Mouse (Mus musculus): ENCODE results near the gene Hoxa10. TPM values are rescaled to one million over a fixed set of nuclear protein-coding genes. Genes with fewer than 3 reads are reported as not detected.

Hoxa10 gene
- polyA plus RNA-seq, 1 experiment from 2014 or later = 0.40 TPM

DNA sequence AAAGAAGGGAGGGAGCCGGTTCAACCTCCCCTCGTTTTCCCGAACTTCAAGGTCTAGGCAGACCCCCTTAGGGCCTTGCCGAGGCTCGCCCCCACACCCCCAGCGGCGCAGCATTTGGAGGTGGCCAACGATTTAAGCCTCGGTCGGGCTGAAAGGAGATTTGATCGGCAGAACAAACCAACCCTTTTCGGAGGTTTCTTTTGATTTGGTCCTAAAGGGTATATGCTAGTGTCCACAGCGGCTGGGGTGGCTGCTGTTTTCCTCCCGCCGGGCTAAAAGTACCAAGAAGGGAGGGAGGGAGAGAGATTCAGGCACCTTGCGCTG is 8.7 kb upstream of the Hoxa10 start:
- no peak overlapping the region for H3K27ac ChIP-seq (replicated peaks)

DNA sequence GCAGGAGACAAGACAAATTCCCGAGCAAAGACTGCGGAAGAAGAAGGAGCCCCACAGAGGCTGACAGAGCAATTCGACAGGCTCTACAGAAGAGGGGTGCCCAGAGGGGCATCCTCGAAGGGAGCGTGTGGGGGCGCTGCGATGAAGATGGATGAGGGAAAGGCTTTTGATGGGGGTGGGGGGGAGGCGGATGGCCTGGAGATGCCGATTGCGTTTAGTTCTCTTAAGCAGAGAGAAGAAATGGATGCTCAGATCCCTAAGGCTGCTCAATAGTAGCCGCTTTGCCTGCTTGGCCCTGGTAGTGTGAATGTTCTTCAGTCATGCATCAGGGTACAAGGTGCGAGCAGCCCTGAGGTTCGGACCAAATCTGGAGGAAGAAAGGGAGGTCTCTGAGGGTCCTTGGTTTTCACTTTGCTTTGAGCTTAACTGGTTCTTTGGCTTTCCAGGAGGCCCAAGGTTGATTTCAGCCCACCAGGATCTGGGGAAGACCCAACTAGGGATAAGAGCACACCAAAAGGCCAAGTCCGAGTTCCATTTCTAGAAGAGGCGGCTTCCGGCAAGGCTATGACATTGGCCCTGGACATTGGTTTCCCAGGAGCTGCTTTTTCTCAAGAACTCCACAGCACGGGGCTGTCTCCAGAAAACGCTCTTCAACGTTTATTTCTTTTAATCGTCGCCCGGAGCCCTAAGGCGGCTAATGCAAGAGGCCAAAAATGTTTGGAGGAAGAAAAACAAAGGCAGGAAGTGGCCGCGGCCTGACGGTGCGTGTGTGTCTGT is 8.2 kb upstream of the Hoxa10 start:
- H3K9ac ChIP-seq = no peak overlapping the region
- ATAC-seq (ENCODE audit: low FRiP score, low read depth) = no peak
- WGBS = under 1% methylated on average over 27 of the region's 27 CpGs

More for the DNA sequence above, 8.7 kb upstream of the Hoxa10 start:
- under 1% methylated on average over 16 of the region's 16 CpGs for whole genome bisulfite sequencing
- no peak overlapping the region for H3K4me2 ChIP-seq
- no peaks in the 10 kb centered on the region for H3K4me1 ChIP-seq (replicated peaks)
- no peaks in the 10 kb centered on the region for H3K36me3 ChIP-seq
- no peak for ATAC-seq (ENCODE audit: low FRiP score, low read depth)
- no peak overlapping the region for H3K9ac ChIP-seq
- H3K4me3 ChIP-seq = no peak overlapping the region
- H3K9me3 ChIP-seq = no peaks in the 10 kb centered on the region
- H3K27me3 ChIP-seq = peaks cover 89% of the 10 kb centered on the region

DNA sequence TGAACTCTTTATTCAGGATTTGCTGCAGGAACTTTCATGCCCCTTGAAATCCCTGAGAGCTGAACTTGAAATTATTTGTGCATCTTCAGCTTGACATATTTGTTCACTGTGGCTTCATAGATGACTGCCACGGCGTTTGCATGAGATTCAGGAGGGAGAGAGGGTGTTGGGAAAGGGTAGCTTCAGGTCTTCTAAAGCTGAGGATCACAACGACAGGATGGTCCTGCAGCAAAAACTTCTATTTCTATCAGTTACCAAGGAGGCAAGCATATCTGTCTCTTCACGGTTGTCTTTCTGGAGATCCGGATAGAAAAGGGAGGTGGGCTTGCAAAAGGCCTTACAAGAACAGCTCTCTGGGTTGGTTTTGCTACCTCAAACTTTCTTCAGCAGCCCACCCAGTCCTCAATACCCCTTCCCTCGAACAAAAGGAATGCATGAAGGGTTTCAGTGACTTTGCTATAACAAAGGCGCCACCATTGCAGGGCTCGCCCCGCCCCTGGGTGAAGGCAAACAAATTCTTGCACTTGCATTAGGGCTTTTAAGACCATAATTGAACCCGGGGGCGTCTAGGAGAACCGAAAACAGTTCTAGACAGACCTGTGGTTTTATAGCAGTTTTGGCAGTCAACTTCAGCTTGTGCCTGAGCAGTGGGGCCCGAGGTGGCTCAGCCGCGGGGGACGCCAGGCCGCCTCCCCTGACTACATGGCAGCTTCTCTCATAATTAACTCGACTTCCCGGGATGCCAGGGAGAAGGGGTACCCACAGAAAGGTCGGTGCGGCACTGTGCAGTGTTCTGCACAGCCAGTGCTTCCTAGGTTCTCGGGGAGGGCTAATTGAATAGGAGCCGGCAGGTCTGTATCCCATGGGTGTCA is 7.3 kb upstream of the Hoxa10 start:
- no peak overlapping the region for H3K4me2 ChIP-seq
- no peaks in the 10 kb centered on the region for H3K36me3 ChIP-seq
- no peaks in the 10 kb centered on the region for H3K9me3 ChIP-seq
- no peak for ATAC-seq (ENCODE audit: low FRiP score, low read depth)
- peaks cover 92% of the 10 kb centered on the region for H3K27me3 ChIP-seq
- H3K4me3 ChIP-seq = no peak overlapping the region
- H3K27ac ChIP-seq (replicated peaks) = no peak overlapping the region
- no peaks in the 10 kb centered on the region for H3K4me1 ChIP-seq (replicated peaks)
- no peak overlapping the region for H3K9ac ChIP-seq
- 2% methylated on average over 23 of the region's 23 CpGs for WGBS

More for the DNA sequence above, 8.2 kb upstream of the Hoxa10 start:
- Histone ChIP-seq H3K27me3 (peaks cover 91% of the 10 kb centered on the region), H3K4me3 (no peak overlapping the region), H3K4me1 (replicated peaks) (no peaks in the 10 kb centered on the region), H3K36me3 (no peaks in the 10 kb centered on the region), H3K4me2 (no peak overlapping the region), H3K9me3 (no peaks in the 10 kb centered on the region), H3K27ac (replicated peaks) (no peak overlapping the region)

DNA sequence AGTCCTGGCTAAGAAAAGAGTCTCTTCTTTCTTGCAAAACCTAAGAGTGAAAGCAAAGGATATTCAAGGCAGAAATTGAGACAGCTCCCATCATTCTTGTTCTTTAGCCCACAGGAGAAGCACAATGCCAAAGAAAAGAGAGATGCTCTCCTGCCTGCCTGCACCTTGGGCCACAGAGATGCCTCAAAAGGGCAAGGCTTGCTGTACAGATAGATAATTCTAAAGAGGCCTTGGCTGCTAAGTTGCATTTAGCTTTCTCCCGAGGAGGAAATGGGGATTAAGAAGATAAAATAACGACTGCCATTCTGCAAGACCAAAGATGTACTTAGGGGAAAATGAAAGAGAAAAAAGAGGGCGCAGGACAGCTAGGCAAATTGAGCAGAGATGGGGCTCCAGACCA is 6.3 kb upstream of the Hoxa10 start:
- no peak overlapping the region for H3K27ac ChIP-seq (replicated peaks)
- H3K4me1 ChIP-seq (replicated peaks) = no peaks in the 10 kb centered on the region
- no peaks in the 10 kb centered on the region for H3K36me3 ChIP-seq
- ATAC-seq (ENCODE audit: low FRiP score, low read depth) = no peak
- H3K4me2 ChIP-seq = no peak overlapping the region
- H3K9me3 ChIP-seq = no peaks in the 10 kb centered on the region
- H3K27me3 ChIP-seq = peaks cover 93% of the 10 kb centered on the region
- 12% methylated on average over 3 of the region's 3 CpGs for WGBS
- no peak overlapping the region for H3K4me3 ChIP-seq
- H3K9ac ChIP-seq = no peak overlapping the region

DNA sequence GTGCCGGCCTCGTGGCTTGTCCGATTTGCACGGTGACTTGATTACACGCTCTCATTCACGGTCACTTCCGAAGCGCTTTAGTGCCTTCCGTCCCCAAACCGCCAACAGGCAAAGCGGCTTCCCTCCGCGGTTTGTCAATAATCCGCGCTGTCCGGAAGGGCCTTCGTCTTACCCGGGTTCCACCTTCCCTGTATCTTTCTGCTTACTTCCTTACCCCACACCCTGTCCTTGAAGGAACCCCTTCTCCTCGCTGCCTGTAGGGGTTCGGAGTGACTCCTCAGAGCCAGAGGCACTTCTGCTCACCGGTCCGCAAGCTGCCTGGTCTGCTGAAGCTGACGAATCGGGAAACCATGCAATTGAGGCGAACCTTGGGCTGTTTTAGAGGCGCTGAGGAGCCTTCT is 5.7 kb upstream of the Hoxa10 start:
- no peak overlapping the region for H3K9ac ChIP-seq
- under 1% methylated on average over 26 of the region's 26 CpGs for WGBS
- H3K4me1 ChIP-seq (replicated peaks) = no peaks in the 10 kb centered on the region
- H3K27ac ChIP-seq (replicated peaks) = no peak overlapping the region
- no peaks in the 10 kb centered on the region for H3K36me3 ChIP-seq
- H3K27me3 ChIP-seq = peaks cover 93% of the 10 kb centered on the region
- H3K4me2 ChIP-seq = no peak overlapping the region
- no peaks in the 10 kb centered on the region for H3K9me3 ChIP-seq
- H3K4me3 ChIP-seq = no peak overlapping the region
- ATAC-seq (ENCODE audit: low FRiP score, low read depth) = no peak

DNA sequence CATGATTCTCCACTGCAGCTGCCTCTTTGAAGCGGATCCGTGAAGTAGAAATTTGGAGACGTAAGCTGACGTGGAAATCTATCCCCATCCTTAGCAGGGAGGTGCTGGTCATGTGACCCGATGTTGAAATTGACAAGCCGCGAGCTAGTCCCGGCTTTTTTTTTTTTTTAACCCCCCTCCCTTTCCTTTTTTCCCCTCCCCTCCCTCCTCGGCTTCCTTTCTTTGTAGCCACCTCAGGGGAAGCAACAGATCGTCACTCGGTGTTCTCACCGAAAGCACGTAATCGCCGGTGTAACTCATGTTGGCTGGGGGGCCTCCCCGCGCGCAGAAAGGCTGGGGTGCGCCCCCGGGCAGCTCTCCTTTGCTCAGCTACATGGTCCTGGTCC is 5.1 kb upstream of the Hoxa10 start, which contains the start of gene Hoxa11:
Gene Hoxa11 (minus strand): TSS at position 54 of the 386 bp plus-strand sequence.
- no peak for ATAC-seq (ENCODE audit: low FRiP score, low read depth)
- under 1% methylated on average over 20 of the region's 20 CpGs for WGBS
- no peak within 1 kb of the TSS for H3K9ac ChIP-seq

DNA sequence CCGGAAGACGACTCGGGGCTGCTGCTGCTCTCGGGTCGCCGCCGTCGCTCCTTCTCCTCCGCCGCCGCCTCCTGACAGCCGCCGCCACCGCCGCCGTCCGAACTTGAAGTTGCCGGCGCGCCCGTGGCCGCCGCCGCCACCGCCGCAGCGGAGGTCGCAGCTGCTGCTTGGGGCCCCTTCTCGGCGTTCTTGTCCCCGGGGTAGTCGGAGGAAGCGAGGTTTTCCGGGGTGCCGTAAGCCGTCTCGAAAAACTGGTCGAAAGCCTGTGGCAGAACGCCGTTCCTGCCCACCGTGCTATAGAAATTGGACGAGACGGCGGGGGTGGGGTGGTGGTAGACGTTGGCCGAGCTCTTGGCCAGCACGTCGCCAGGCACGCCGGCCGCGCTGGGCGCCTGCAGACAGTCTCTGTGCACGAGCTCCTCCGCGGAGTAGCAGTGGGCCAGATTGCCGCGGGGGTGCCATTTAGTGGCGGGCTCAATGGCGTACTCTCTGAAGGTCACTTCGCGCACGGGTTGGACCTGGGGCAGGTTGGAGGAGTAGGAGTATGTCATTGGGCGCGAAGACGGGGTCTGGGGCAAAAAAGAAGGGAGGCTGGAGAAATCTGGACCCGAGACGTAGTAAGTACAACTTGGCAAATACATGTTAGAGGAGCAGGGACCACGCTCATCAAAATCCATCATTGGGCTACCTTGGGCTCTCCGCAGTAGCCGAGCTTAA is 4.5 kb upstream of the Hoxa10 start:
- under 1% methylated on average over 69 of the region's 71 CpGs for WGBS
- Histone ChIP-seq H3K4me2 (no peak overlapping the region), H3K9me3 (no peaks in the 10 kb centered on the region), H3K4me3 (no peak overlapping the region), H3K27me3 (peaks cover 94% of the 10 kb centered on the region), H3K9ac (no peak overlapping the region), H3K36me3 (no peaks in the 10 kb centered on the region), H3K27ac (replicated peaks) (no peak overlapping the region), H3K4me1 (replicated peaks) (no peaks in the 10 kb centered on the region)
- ATAC-seq (ENCODE audit: low FRiP score, low read depth) = no peak

More for the DNA sequence above, 5.1 kb upstream of the Hoxa10 start, which contains the start of gene Hoxa11:
- Histone ChIP-seq H3K27me3 (peaks cover 93% of the 10 kb centered on the region), H3K27ac (replicated peaks) (no peak within 1 kb of the TSS), H3K4me3 (no peak within 1 kb of the TSS), H3K4me1 (replicated peaks) (no peaks in the 10 kb centered on the region), H3K9me3 (no peaks in the 10 kb centered on the region), H3K36me3 (no peaks in the 10 kb centered on the region), H3K4me2 (no peak within 1 kb of the TSS)

DNA sequence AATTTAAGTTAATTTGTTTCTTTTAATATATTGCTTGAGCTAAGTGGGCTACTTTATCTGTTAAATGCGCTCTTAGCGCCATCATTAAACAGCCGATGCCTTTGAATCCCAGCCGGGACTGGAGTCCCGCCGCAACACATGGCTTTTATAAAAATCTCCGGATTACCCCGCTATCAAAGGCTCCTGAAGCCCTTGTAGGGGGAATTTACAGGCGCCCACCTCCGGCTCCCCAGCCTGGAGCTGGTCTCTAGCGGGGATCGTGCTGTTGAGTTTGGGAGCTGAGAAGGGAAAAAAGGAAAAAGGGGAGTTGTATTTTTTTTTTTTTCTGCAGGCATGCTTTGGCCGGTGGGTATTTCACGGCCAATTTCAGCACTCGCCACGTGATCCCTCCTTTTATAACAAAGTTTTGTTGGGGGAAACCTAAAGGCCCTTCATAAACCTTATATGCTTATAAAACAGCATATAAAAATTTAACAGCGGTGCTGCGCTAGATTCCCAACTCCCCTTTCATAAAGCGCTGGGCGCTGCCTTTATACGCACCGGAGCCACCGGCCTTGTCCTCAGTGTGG is 3.9 kb upstream of the Hoxa10 start:
- Histone ChIP-seq H3K4me3 (no peak overlapping the region), H3K4me2 (no peak overlapping the region), H3K27ac (replicated peaks) (no peak overlapping the region), H3K27me3 (peaks cover 95% of the 10 kb centered on the region), H3K9me3 (no peaks in the 10 kb centered on the region), H3K36me3 (no peaks in the 10 kb centered on the region), H3K9ac (no peak overlapping the region), H3K4me1 (replicated peaks) (no peaks in the 10 kb centered on the region)
- 3% methylated on average over 23 of the region's 23 CpGs for WGBS
- no peak for ATAC-seq (ENCODE audit: low FRiP score, low read depth)

DNA sequence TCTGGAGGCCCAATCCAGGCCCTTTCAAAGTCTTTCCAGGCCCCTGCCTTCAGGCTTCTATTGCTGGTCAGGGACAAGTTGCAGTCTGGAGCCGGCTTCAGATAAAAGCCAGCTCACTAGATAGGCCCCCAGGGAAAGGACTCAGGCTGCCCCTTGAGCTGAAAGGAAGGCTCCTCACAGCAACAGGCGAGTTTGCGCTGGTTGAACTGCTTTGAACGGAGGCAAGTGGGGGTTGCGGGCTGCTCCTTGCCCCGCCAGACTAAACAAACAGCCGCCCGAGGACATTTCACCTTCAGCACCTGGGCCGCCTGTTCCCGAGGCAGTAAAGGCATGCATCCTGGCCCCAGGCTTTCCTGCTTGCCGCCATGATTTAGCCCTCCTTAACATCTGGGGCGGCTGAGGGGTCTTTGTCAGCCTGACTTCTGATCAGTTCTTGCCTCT is 3.0 kb upstream of the Hoxa10 start:
- Histone ChIP-seq H3K27ac (replicated peaks) (no peak overlapping the region), H3K9ac (no peak overlapping the region), H3K27me3 (peaks cover 93% of the 10 kb centered on the region), H3K4me3 (no peak overlapping the region), H3K4me1 (replicated peaks) (no peaks in the 10 kb centered on the region), H3K4me2 (no peak overlapping the region), H3K36me3 (no peaks in the 10 kb centered on the region), H3K9me3 (no peaks in the 10 kb centered on the region)
- no peak for ATAC-seq (ENCODE audit: low FRiP score, low read depth)
- 4% methylated on average over 12 of the region's 12 CpGs for WGBS

DNA sequence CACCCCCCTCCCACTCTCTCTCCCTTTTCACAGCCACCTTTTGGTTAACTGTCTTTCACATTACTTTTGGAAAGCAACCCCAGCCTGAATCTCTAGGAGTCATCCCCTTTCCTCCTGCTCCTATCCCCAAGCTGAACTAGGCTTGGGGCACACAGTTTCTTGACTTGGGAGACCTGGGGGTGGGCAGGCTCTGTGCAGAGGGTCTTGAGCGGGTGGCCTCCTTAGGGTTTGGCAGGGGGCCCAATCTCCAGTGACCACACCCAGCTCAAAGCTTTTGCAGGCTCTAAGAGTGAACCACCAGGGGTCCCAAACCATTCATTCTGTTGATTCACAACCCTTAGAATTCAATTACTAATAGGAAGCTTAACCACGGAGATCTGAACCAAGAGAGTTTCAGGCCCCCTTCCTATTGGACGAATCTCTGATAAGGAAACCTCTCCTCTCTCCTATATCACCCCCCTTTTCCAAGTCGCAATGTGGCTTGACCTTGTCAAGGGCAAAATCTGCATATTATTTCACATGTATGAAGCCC is 2.2 kb upstream of the Hoxa10 start:
- 7% methylated on average over 4 of the region's 4 CpGs for WGBS
- Histone ChIP-seq H3K36me3 (no peaks in the 10 kb centered on the region), H3K4me3 (no peak overlapping the region), H3K27me3 (peaks cover 92% of the 10 kb centered on the region), H3K4me2 (no peak overlapping the region), H3K27ac (replicated peaks) (no peak overlapping the region), H3K4me1 (replicated peaks) (no peaks in the 10 kb centered on the region), H3K9me3 (no peaks in the 10 kb centered on the region), H3K9ac (no peak overlapping the region)
- no peak for ATAC-seq (ENCODE audit: low FRiP score, low read depth)

DNA sequence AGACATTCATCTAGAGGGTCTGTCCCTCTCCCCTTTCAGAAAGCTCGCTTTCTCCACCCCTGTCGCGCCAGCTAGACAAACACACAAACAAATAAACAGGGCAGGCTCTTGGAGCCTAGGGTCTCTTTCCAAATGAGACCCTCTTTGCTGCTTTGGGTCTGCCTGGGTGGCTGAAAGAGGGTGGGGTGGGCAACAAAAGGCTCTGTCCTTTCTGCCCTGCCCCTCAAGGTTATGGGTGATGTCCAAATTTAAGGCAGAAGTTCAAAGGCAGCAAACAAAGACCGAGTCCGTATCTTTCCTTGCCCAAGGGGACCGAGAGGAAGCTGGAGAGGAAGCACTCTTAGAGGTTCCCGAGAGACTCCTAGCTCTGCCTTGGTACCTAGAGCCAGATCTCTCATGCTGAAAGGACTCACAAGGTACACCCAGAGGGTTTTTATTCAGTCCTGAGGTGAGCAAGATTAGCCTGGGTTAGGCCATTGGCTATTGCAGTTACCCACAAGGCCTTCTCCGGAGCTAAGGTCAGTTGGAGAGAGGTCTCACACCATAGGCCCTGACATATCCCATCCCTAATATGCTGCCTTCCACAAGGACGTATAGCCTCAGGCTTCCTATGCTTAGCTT is 457 bp upstream of the Hoxa10 start:
- Histone ChIP-seq H3K27ac (replicated peaks) (no peak overlapping the region), H3K36me3 (no peaks in the 10 kb centered on the region), H3K9ac (no peak overlapping the region), H3K4me3 (no peak overlapping the region), H3K9me3 (no peaks in the 10 kb centered on the region), H3K4me1 (replicated peaks) (no peaks in the 10 kb centered on the region), H3K4me2 (no peak overlapping the region), H3K27me3 (peaks cover 95% of the 10 kb centered on the region)
- ATAC-seq (ENCODE audit: low FRiP score, low read depth) = no peak
- WGBS = 5% methylated on average over 9 of the region's 9 CpGs
